Mouse (Mus musculus) hindbrain, embryonic 16.5 days (tissue): ENCODE results near the gene Tdrd12. TPM values are rescaled to one million over a fixed set of nuclear protein-coding genes. Genes with fewer than 3 reads are reported as not detected.

Experiments
- ATAC-seq: fragments of 200-750 bp; cut with Nextera tagmentation; 2 replicates; pipeline ENCODE4 v1.8.0; 2017; ENCODE audit warnings: moderate TSS enrichment, moderate library complexity
- H3K27ac ChIP-seq: fragments of 300-500 bp; sonication (generic); 2 replicates; pipeline ENCODE4 v1.5.1; 2014; ENCODE audit warnings: low read depth, mild to moderate bottlenecking, control low read depth, low read length, moderate library complexity
- H3K27me3 ChIP-seq: fragments of 300-500 bp; sonication (generic); replicated peaks from 2 replicates; pipeline ENCODE4 v1.6.1; 2014; ENCODE audit warnings: low read length; ENCODE audit not compliant: control insufficient read depth, insufficient read depth
- H3K36me3 ChIP-seq: fragments of 300-500 bp; sonication (generic); 2 replicates; pipeline ENCODE4 v1.6.1; 2014; ENCODE audit warnings: mild to moderate bottlenecking, low read length, moderate library complexity, mixed read lengths; ENCODE audit not compliant: control insufficient read depth, insufficient read depth
- H3K4me1 ChIP-seq: fragments of 300-500 bp; sonication (generic); 2 replicates; pipeline ENCODE4 v1.6.1; 2014; ENCODE audit warnings: low read depth, low read length; ENCODE audit not compliant: control insufficient read depth, insufficient read depth
- H3K4me2 ChIP-seq: fragments of 300-500 bp; sonication (generic); 2 replicates; pipeline ENCODE4 v1.6.1; 2014; ENCODE audit warnings: mild to moderate bottlenecking, low read length, control low read depth, moderate library complexity
- H3K4me3 ChIP-seq: fragments of 300-500 bp; sonication (generic); 2 replicates; pipeline ENCODE4 v1.5.1; 2014; ENCODE audit warnings: mild to moderate bottlenecking, low read length, control low read depth, moderate library complexity
- H3K9ac ChIP-seq: fragments of 300-500 bp; sonication (generic); 2 replicates; pipeline ENCODE4 v1.6.1; 2014; ENCODE audit warnings: low read depth, mild to moderate bottlenecking, control low read depth, low read length, moderate library complexity
- H3K9me3 ChIP-seq: fragments of 300-500 bp; sonication (generic); 2 replicates; pipeline ENCODE4 v1.6.1; 2014; ENCODE audit warnings: mild to moderate bottlenecking, low read length, moderate library complexity; ENCODE audit not compliant: control insufficient read depth
- WGBS: fragments of 180-500 bp; shearing (Covaris S2); extraction: QIAGEN DNeasy Blood & Tissue Kit; methylation state at CpG from one replicate; pipeline ENCODE4 v1.1.7; 2014; 5-methylcytosine and 5-hydroxymethylcytosine counted together
- polyA plus RNA-seq: library from polyadenylated mRNA; unstranded; fragments of >200 nt; fragmentation: Nextera tagmentation; extraction: Ambion mirVana; gene quantifications from 2 replicates; pipeline ENCODE4 v1.2.1, GENCODE M21; 2015

Tdrd12 gene
- polyA plus RNA-seq, 1 experiment from 2014 or later, result 0.81 TPM

DNA sequence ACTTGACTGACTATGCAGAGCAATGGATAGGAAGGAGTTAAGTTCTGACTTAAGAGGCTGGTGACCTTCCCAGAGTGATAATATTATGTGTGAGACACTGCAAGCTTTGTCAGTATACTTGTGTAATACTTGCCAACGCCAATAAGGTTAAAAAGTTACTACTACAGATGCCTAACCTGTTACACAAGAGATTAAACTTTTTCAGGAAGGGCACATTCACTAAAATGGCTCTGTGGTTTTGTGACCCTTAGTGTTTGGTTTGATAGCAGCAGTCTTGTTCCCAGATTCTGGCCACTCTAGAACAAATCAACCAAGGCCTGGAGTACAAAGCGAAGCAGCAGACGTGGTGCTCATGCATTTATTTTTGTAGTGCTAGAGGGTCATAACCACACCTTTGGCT lies 20.0 kb upstream of the Tdrd12 start:
- no peak overlapping the region for H3K4me2 ChIP-seq
- no peak overlapping the region for H3K9ac ChIP-seq
- H3K36me3 ChIP-seq, result no peaks in the 10 kb centered on the region
- H3K9me3 ChIP-seq, result no peaks in the 10 kb centered on the region
- H3K4me3 ChIP-seq, result no peak overlapping the region
- peaks cover 9% of the 10 kb centered on the region for H3K4me1 ChIP-seq
- 88% methylated on average over 3 of the region's 3 CpGs for WGBS
- H3K27ac ChIP-seq, result no peak overlapping the region
- no peak for ATAC-seq
- no peaks in the 10 kb centered on the region for H3K27me3 ChIP-seq

DNA sequence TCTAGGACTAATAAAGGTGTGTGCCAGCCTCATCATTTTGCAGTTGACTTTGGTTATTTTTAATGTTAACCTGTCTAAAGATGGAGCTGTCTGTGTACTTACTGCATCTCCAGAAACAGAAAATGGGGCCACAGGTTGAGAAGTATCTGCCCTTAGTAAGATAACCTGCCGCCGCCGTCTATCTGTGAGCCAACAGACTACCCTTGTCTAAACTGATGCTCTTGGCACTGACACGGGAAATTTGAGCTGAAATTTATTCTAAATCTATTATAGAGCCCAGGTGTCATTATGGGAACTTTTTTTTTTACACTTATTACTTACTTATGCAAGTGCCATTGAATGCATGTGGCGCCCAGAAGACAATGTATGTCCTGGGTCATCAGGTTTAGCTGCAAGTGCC lies 19.4 kb upstream of the Tdrd12 start:
- no peak for ATAC-seq
- H3K4me2 ChIP-seq, result no peak overlapping the region
- no peaks in the 10 kb centered on the region for H3K36me3 ChIP-seq
- no peak overlapping the region for H3K9ac ChIP-seq
- H3K27ac ChIP-seq, result no peak overlapping the region
- H3K27me3 ChIP-seq, result no peaks in the 10 kb centered on the region
- 91% methylated on average over 5 of the region's 5 CpGs for WGBS
- peaks cover 9% of the 10 kb centered on the region for H3K4me1 ChIP-seq
- no peaks in the 10 kb centered on the region for H3K9me3 ChIP-seq
- no peak overlapping the region for H3K4me3 ChIP-seq

DNA sequence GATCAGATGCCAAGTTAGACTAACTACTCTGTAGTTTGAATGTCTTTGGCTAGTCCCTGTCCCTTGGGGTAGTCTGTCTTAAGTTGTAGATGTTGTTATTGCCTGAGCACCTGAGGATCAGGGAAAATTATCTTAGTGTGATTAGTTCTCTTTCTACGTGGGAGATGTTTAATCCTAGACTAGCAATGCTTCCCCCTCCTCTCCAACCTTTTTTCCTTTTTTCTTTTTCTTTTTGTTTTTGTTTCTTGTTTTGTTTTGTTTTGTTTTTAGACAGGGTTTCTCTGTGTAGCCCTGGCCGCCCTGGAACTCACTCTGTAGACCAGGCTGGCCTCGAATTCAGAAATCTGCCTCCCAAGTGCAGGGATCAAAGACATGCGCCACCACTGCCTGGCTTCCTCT lies 18.7 kb upstream of the Tdrd12 start, which contains the start of gene Nudt19:
Gene Nudt19, minus strand, starts transcription at position 100 of the 399 bp plus-strand sequence.
- Histone ChIP-seq H3K9ac (peak within 1 kb of the TSS; percentile 98), H3K4me3 (peak within 1 kb of the TSS; percentile 76), H3K4me1 (peaks cover 9% of the 10 kb centered on the region), H3K27ac (peak within 1 kb of the TSS; percentile 96), H3K27me3 (no peaks in the 10 kb centered on the region), H3K36me3 (0 out of 2 replicates have a peak, but pooled peaks cover under 1% of the 10 kb centered on the region), H3K4me2 (peak within 1 kb of the TSS; percentile 95), H3K9me3 (no peaks in the 10 kb centered on the region)
- ATAC-seq, result no peak
- 68% methylated on average over 4 of the region's 4 CpGs for WGBS

DNA sequence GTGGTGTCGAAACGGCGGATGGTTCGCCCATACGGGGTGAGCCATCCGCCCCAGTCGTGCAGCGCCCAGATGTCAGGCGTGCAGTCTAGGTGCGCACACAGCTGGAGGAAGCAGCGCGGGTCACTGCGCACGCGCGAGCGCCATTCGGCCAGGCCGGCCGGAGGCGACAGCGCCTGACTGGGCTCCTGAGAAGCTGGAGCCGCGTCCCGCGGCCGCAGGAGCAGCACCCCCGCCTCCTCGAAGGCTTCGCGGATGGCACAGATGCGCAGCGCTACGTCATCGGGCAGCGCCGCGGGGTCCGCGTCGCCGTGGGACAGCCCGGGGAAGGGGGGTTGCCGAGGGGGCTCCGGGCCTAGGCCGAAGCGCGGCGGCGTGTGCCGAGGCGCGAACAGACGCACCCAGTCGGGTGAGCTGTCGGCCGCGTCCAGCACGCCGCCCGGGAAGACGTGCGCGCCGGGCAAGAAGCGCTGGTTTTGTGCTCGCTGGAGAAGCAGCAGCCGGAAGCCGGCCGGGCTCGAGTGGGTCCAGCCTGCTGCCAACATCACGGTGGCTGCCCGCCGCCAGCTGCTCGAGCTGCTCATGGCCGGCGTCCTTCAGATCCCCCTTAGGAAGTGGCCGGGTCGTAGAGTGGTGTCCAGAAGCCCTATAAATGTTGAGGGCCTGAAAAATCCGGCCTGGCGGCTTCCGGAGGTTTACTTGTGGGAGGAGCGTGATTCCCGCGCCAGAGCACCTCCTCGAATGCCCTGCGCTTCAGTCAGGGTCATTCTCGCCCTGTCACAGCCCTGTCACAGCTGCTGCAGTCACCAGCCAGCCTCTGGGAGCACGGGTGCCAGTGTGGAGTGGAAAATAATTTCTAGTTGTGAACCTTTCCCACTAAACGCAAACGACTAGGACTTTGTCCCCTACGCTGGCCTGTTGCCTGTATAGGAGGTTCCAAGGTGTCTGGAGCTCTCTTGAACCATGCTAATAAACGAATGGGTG lies 18.0 kb upstream of the Tdrd12 start:
- ATAC-seq, result peak; percentile 95
- Histone ChIP-seq H3K4me3 (peak overlapping the region; percentile 76), H3K9ac (peak overlapping the region; percentile 98), H3K4me1 (peaks cover 9% of the 10 kb centered on the region), H3K9me3 (no peaks in the 10 kb centered on the region), H3K27me3 (no peaks in the 10 kb centered on the region), H3K27ac (peak overlapping the region; percentile 96), H3K36me3 (peaks cover 6% of the 10 kb centered on the region), H3K4me2 (peak overlapping the region; percentile 95)
- WGBS, result under 1% methylated on average over 91 of the region's 93 CpGs

DNA sequence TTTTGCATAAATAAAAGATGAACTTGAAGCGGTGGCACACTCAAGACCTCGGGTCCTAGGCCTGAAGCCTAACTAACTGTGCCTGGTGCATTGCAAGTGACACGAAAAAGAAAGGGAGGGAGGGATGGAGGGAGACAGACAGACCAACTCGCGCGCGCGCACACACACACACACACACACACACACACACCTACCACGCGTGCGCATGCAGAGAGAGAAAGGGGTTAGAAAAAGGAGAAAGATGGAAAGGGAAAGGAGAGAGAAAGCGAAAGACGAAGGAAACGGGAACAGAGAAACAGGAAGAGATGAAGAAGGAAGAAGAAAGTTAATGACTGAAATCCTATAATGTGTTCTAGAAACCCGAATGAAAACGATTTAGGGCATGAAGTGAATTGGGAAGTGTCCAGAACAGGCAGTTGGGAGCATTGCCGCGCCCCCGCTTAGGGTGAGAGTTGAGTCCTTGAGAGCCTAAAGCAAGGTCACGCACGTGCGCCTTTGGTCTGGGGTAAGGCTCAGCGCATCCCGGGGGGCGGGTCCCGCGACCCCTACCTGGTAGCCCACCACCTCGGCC lies 17.1 kb upstream of the Tdrd12 start:
- H3K9ac ChIP-seq, result peak overlapping the region; percentile 98
- H3K27me3 ChIP-seq, result no peaks in the 10 kb centered on the region
- peaks cover 2% of the 10 kb centered on the region for H3K9me3 ChIP-seq
- ATAC-seq, result peak; percentile 26; the same call in 1 of the 2 replicates
- H3K4me2 ChIP-seq, result peak overlapping the region; percentile 95
- H3K27ac ChIP-seq, result peak overlapping the region; percentile 96
- WGBS, result 2% methylated on average over 28 of the region's 28 CpGs
- peak overlapping the region; percentile 76 for H3K4me3 ChIP-seq
- peaks cover 9% of the 10 kb centered on the region for H3K4me1 ChIP-seq
- peaks cover 11% of the 10 kb centered on the region for H3K36me3 ChIP-seq

DNA sequence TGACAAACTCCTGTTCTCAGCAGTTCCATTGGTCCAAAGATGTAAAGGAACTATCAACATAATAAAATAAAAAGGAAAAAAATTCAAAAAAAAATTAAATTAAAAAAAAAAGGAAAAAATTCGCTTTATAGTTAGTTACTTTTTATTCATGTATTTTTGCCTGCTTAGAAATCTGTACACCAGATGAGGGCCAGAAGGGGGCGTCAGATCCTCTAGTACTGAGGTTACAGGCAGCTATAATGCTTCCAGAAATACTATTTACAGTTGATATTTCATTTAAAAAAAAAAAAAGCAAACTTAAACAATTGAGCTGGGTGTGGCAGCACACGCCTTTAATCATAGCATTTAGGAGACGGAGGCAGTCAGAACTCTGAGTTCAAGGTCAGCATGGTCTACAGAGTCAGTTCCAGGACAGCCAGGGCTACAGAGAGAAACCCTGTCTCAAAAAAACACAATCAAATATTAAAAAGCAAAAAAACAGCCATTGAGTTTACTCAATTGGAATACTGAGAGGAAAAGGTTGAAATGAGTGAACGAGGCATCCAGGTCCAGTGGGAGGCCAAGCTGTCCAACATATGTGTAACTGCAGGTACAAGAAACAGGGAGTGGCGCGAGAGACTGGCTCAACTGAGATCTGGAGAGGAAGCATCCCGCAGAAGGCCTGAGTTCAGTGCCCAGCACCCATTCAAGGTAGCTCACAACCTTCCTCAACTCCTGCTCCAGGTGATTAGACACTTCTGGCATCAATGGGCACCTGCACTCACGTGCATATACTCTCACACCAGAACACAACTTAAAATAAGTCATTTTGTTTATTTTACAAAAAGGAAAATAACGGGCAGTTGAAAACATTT lies 16.4 kb upstream of the Tdrd12 start:
- Histone ChIP-seq H3K9ac (peak overlapping the region; percentile 98; the same call in 1 of the 2 replicates), H3K4me2 (peak overlapping the region; percentile 95), H3K27ac (no peak overlapping the region), H3K4me3 (peak overlapping the region; percentile 76), H3K4me1 (peaks cover 9% of the 10 kb centered on the region), H3K36me3 (peaks cover 13% of the 10 kb centered on the region), H3K9me3 (peaks cover 2% of the 10 kb centered on the region), H3K27me3 (no peaks in the 10 kb centered on the region)
- ATAC-seq, result no peak
- WGBS, result 63% methylated on average over 10 of the region's 10 CpGs

DNA sequence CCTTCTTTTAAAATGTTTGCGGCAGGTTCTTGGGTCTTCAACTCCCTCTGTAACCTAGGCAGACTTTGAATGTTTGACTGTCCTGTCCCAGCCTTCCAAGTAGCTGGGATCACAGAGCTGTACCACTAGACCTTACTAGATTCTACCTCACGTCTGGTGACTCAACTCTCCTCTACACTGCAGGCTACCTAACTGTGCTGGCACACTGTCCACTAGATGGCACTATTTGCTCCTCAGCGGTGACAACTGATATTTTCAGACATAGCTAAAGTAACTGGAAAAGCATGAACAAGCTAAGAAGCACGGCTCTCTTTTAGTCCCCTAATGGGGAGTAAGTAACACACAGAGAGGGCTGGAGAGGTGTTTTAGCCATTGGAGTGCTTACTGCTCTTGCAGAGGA lies 8.3 kb upstream of the Tdrd12 start:
- peaks cover 19% of the 10 kb centered on the region for H3K36me3 ChIP-seq
- WGBS, result 31% methylated on average over 4 of the region's 4 CpGs
- no peak overlapping the region for H3K4me3 ChIP-seq
- no peaks in the 10 kb centered on the region for H3K27me3 ChIP-seq
- H3K9me3 ChIP-seq, result peaks cover 2% of the 10 kb centered on the region
- peak; percentile 52; the same call in 1 of the 2 replicates for ATAC-seq
- no peak overlapping the region for H3K27ac ChIP-seq
- H3K4me2 ChIP-seq, result no peak overlapping the region
- H3K9ac ChIP-seq, result no peak overlapping the region
- no peaks in the 10 kb centered on the region for H3K4me1 ChIP-seq

DNA sequence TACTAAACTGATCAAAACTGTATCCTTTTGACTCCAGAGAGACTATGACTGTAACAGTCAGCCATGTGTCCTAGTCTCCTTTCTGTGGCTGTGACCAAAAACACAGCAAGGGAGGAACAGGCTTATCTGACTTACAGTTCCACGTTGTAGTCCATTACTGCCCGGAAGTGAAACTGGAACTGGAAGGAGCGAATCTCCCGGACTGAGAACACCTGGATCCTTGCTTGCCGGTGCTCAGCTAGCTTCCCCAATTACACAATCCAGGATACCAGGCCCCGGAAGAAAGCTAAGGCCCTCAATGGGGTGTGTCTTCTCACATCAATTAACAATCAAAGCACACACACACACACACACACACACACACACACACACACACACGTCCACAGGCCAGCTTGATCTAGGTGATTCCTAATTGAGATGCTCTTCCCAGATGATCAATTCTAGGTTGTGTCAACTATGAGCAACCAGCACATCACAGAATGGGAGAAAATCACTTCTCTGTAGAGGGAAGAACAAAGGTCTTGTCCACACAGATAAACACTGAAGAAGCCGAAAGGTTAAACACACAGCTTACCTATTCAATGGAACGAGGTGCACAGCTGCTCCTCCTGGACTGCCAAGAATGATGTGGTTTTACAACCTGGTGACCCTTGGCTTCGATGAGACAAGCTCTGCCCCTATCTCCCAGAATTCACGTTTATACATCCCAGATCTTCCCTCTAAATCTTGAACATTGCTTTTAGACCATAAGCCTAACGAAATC lies 1.6 kb downstream of the Tdrd12 start:
- Histone ChIP-seq H3K4me3 (no peak overlapping the region), H3K4me1 (no peaks in the 10 kb centered on the region), H3K4me2 (no peak overlapping the region), H3K9ac (no peak overlapping the region), H3K27ac (no peak overlapping the region), H3K27me3 (no peaks in the 10 kb centered on the region), H3K9me3 (no peaks in the 10 kb centered on the region), H3K36me3 (no peaks in the 10 kb centered on the region)
- no peak for ATAC-seq
- WGBS, result 82% methylated on average over 12 of the region's 12 CpGs
